Mouse (Mus musculus) heart, postnatal 10 days (tissue): ENCODE results near the gene Rbm20. TPM values are rescaled to one million over a fixed set of nuclear protein-coding genes. Genes with fewer than 3 reads are reported as not detected.

Experiments
- DNase-seq, 2 experiments: peaks; one replicate each; pipeline ENCODE4 v3.0.0; 2021
- intact Hi-C: fragments of 180-260 bp; cut with DNase I; formaldehyde crosslinking; loops from one replicate; pipeline ENCODE4 v1.15.1; 2025
- total RNA-seq, 2 experiments: library from RNA; stranded (reverse); gene quantifications; 2 replicates each; pipeline ENCODE4 v1.2.3; 2021

The Rbm20 gene
- total RNA-seq, 2 experiments from 2014 or later: 257 to 294 TPM

- DNase-seq: no peak
- intact Hi-C loops: no loop called here
Observed at GRCm38 (mm10) chr19:53668821-53669220, 8.3 kb upstream of the Rbm20 start.

GRCm38 (mm10) chr19:53670625-53671141 is 6.4 kb upstream of the Rbm20 start:
- peak; percentile 74 to 87 for DNase-seq
- intact Hi-C loops: no loop called here

- DNase-seq: peak; percentile 68 to 70
- intact Hi-C loops: no loop called here
Observed at GRCm38 (mm10) chr19:53671432-53671831, 5.7 kb upstream of the Rbm20 start.

GRCm38 (mm10) chr19:53674131-53674925 is 2.8 kb upstream of the Rbm20 start:
- intact Hi-C loops: no loop called here
- no peak for DNase-seq

- intact Hi-C loops: loop anchor here (5.0 kb wide), 1 partner anchor 36 kb away; no protein-coding TSS in a partner anchor
- DNase-seq: peak; percentile 32 to 34
Observed at GRCm38 (mm10) chr19:53676228-53676627, 878 bp upstream of the Rbm20 start.

GRCm38 (mm10) chr19:53679194-53679593 is 2.1 kb downstream of the Rbm20 start:
- intact Hi-C loops: loop anchor here (5.0 kb wide), 1 partner anchor 33 kb away; no protein-coding TSS in a partner anchor
- peak; percentile 47 to 52 for DNase-seq

GRCm38 (mm10) chr19:53679981-53680380 is 2.9 kb downstream of the Rbm20 start:
- intact Hi-C loops: loop anchor here (5.0 kb wide), 1 partner anchor 32 kb away; no protein-coding TSS in a partner anchor
- no peak for DNase-seq

- DNase-seq: no peak
- intact Hi-C loops: no loop called here
Observed at GRCm38 (mm10) chr19:53682427-53682826, 5.3 kb downstream of the Rbm20 start.

GRCm38 (mm10) chr19:53687592-53687991 is 10.5 kb downstream of the Rbm20 start:
- intact Hi-C loops: no loop called here
- no peak for DNase-seq

- intact Hi-C loops: no loop called here
- DNase-seq: no peak
Observed at GRCm38 (mm10) chr19:53690816-53691215, 13.7 kb downstream of the Rbm20 start.

GRCm38 (mm10) chr19:53694020-53694419 is 16.9 kb downstream of the Rbm20 start:
- intact Hi-C loops: no loop called here
- DNase-seq: no peak

GRCm38 (mm10) chr19:53696079-53696478 is 19.0 kb downstream of the Rbm20 start:
- no peak for DNase-seq
- intact Hi-C loops: no loop called here

- intact Hi-C loops: no loop called here
- DNase-seq: no peak
Observed at GRCm38 (mm10) chr19:53696655-53697054, 19.5 kb downstream of the Rbm20 start.

GRCm38 (mm10) chr19:53697376-53698126 is 20.4 kb downstream of the Rbm20 start:
- intact Hi-C loops: no loop called here
- peak; percentile 81 to 87 for DNase-seq

- intact Hi-C loops: no loop called here
Observed at GRCm38 (mm10) chr19:53699671-53700070, 22.6 kb downstream of the Rbm20 start.

GRCm38 (mm10) chr19:53701434-53701833 is 24.3 kb downstream of the Rbm20 start:
- intact Hi-C loops: no loop called here
- no peak for DNase-seq

More at GRCm38 (mm10) chr19:53699671-53700070, 22.6 kb downstream of the Rbm20 start:
- DNase-seq: no peak

GRCm38 (mm10) chr19:53704895-53705823 is 28.1 kb downstream of the Rbm20 start:
- intact Hi-C loops: loop anchor here (5.0 kb wide), 1 partner anchor 58 kb away; no protein-coding TSS in a partner anchor
- peak; percentile 75 to 77 for DNase-seq

- intact Hi-C loops: loop anchor here (5.0 kb wide), 1 partner anchor 61 kb away; no protein-coding TSS in a partner anchor
- peak; percentile 84 to 85 for DNase-seq
Observed at GRCm38 (mm10) chr19:53708401-53708800, 31.3 kb downstream of the Rbm20 start.

- peak; percentile 63 to 65 for DNase-seq
- intact Hi-C loops: loop anchor here (5.0 kb wide), 1 partner anchor 34 kb away; the partner anchor contains the start of gene Rbm20
Observed at GRCm38 (mm10) chr19:53710861-53711260, 33.8 kb downstream of the Rbm20 start.
